Mouse (Mus musculus) testis, adult 10 weeks (tissue): ENCODE results near the gene Fcmr. TPM values are rescaled to one million over a fixed set of nuclear protein-coding genes. Genes with fewer than 3 reads are reported as not detected.

Experiments
- polyA plus RNA-seq: library from polyadenylated mRNA; stranded (reverse); fragments of 350-450 nt; fragmentation: Illumina TruSeq; extraction: RNeasy Lipid Tissue Mini Kit (QIAGEN cat#74804); gene quantifications from one replicate; pipeline ENCODE4 v1.2.3, GENCODE M21; 2014; ENCODE audit warnings: low read depth, low replicate concordance

Fcmr gene
- 2.9 TPM for polyA plus RNA-seq

GRCm38 (mm10) chr1:130865541-130866221 lies at the start of gene Fcmr:
Gene Fcmr, plus strand, starts transcription at chr1:130865669.

GRCm38 (mm10) chr1:130826448-130826847 lies 39.0 kb upstream of the Fcmr start, which contains the start of gene Pigr:
Gene Pigr, plus strand, starts transcription at chr1:130826684.

GRCm38 (mm10) chr1:130887354-130887753 lies 21.9 kb downstream of the Fcmr start, which contains the start of gene Il24:
Gene Il24, minus strand, starts transcription at chr1:130887454.

GRCm38 (mm10) chr1:130911401-130912010 lies 46.0 kb downstream of the Fcmr start, which contains the start of gene Il20:
Gene Il20, minus strand, starts transcription at chr1:130911451.

Other genes starting within 250 kb of the Fcmr start
- gene Zp3r, start 236.0 kb upstream of the Fcmr start, polyA plus RNA-seq, result 239 TPM
- 0.25 TPM for gene C4bp, start 204.0 kb upstream of the Fcmr start, polyA plus RNA-seq
- 5.3 TPM for gene Gm29427, start 149.9 kb upstream of the Fcmr start, polyA plus RNA-seq
- 28.9 TPM for gene Yod1, start 148.3 kb upstream of the Fcmr start, polyA plus RNA-seq
- 43.2 TPM for gene Pfkfb2, start 136.4 kb upstream of the Fcmr start, polyA plus RNA-seq
- 1.5 TPM for gene AA986860, start 133.7 kb upstream of the Fcmr start, polyA plus RNA-seq
- gene Fcamr, start 64.8 kb upstream of the Fcmr start, polyA plus RNA-seq, result not detected
- 0.36 TPM for gene Pigr, start 39.0 kb upstream of the Fcmr start, polyA plus RNA-seq
- not detected for gene Il24, start 21.8 kb downstream of the Fcmr start, polyA plus RNA-seq
- gene Il20, start 45.8 kb downstream of the Fcmr start, polyA plus RNA-seq, result not detected
- not detected for gene Il19, start 74.4 kb downstream of the Fcmr start, polyA plus RNA-seq
- not detected for gene Il10, start 154.2 kb downstream of the Fcmr start, polyA plus RNA-seq
- gene Mapkapk2, start 232.2 kb downstream of the Fcmr start, polyA plus RNA-seq, result 6.3 TPM